Mouse (Mus musculus) midbrain, postnatal 0 days (tissue): ENCODE measurements around the gene Kif11. TPM values are rescaled to one million over a fixed set of nuclear protein-coding genes. Genes with fewer than 3 reads are reported as not detected.

Source experiments
- ATAC-seq: fragments of 200-750 bp; cut with Nextera tagmentation; 2 replicates; pipeline ENCODE4 v1.8.0; 2017; ENCODE audit warnings: moderate number of reproducible peaks, mild to moderate bottlenecking, moderate TSS enrichment, moderate library complexity; ENCODE audit not compliant: low FRiP score
- DNase-seq: peaks from one replicate; pipeline ENCODE4 v3.0.0-alpha.2; 2015; ENCODE audit warnings: low spot score
- H3K27ac ChIP-seq: fragments of 300-500 bp; sonication (generic); 2 replicates; pipeline ENCODE4 v1.5.1; 2014; ENCODE audit warnings: low read depth, mild to moderate bottlenecking, low read length, mixed read lengths
- H3K27me3 ChIP-seq: fragments of 300-500 bp; sonication (generic); 2 replicates; pipeline ENCODE4 v1.6.1; 2014; ENCODE audit warnings: low read length, control low read depth, mixed read lengths; ENCODE audit not compliant: insufficient read depth
- H3K36me3 ChIP-seq: fragments of 300-500 bp; sonication (generic); 2 replicates; pipeline ENCODE4 v1.6.1; 2014; ENCODE audit warnings: low read length, control low read depth, mixed read lengths; ENCODE audit not compliant: insufficient read depth
- H3K4me1 ChIP-seq: fragments of 300-500 bp; sonication (generic); 2 replicates; pipeline ENCODE4 v1.6.1; 2014; ENCODE audit warnings: mild to moderate bottlenecking, control low read depth, antibody characterized with exemption, low read length, mixed read lengths; ENCODE audit not compliant: insufficient read depth
- H3K4me2 ChIP-seq: fragments of 300-500 bp; sonication (generic); 2 replicates; pipeline ENCODE4 v1.6.1; 2014; ENCODE audit warnings: low read depth, mild to moderate bottlenecking, low read length, mixed read lengths; ENCODE audit not compliant: poor library complexity, severe bottlenecking
- H3K4me3 ChIP-seq: fragments of 300-500 bp; sonication (generic); 2 replicates; pipeline ENCODE4 v1.5.1; 2014; ENCODE audit warnings: low read depth, mild to moderate bottlenecking, low read length, moderate library complexity
- H3K9ac ChIP-seq: fragments of 300-500 bp; sonication (generic); replicated peaks from 2 replicates; pipeline ENCODE4 v1.6.1; 2014; ENCODE audit warnings: mild to moderate bottlenecking, low read length, moderate library complexity, mixed read lengths; ENCODE audit not compliant: poor library complexity, severe bottlenecking
- H3K9me3 ChIP-seq: fragments of 300-500 bp; sonication (generic); 2 replicates; pipeline ENCODE4 v1.6.1; 2016; ENCODE audit warnings: low read length, control low read depth
- CTCF ChIP-seq: IDR thresholded peaks from 2 replicates; pipeline ENCODE4 v1.5.1; 2016; ENCODE audit warnings: antibody characterized with exemption, mild to moderate bottlenecking
- WGBS: fragments of 180-500 bp; shearing (Covaris S2); extraction: QIAGEN DNeasy Blood & Tissue Kit; methylation state at CpG from one replicate; pipeline ENCODE4 v1.1.7; 2014; 5-methylcytosine and 5-hydroxymethylcytosine counted together
- polyA plus RNA-seq: library from polyadenylated mRNA; unstranded; fragments of >200 nt; fragmentation: Nextera tagmentation; extraction: Ambion mirVana; gene quantifications from 2 replicates; pipeline ENCODE4 v1.2.1, GENCODE M21; 2015
- total RNA-seq: library from RNA; depleted of rRNA; stranded (reverse); fragments of >200 nt; gene quantifications from 2 replicates; pipeline ENCODE4 v1.2.3, GENCODE M21; 2014

The Kif11 gene
- total and polyA plus RNA-seq, 2 experiments from 2014 or later, result 2.9 to 7.5 TPM

DNA sequence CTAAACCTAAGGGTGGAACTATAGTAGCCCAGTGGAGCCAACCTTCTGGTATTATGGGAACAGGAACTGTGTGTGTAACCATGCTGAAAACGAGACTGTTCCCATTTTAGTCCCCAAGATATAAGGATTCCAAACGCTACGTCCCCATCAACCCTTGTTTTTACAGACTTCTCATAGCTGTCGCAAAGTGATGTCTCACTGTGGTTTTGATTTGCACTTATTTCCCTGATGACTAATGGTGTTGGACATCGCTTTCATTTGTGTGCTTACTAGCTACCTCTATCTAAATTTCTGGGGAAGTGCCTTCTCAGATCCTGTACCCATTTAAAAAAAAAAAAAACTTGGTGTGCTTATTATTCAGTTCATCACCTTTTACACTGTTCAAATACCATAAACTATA lies 52.4 kb downstream of the Kif11 start:
- DNase-seq (no peak), ATAC-seq (no peak)
- TF ChIP-seq CTCF, result no peak
- Histone ChIP-seq H3K4me1 (no peaks in the 10 kb centered on the region), H3K9me3 (no peaks in the 10 kb centered on the region), H3K27me3 (peaks cover 15% of the 10 kb centered on the region), H3K27ac (no peak overlapping the region), H3K9ac (no peak overlapping the region), H3K4me3 (no peak overlapping the region), H3K36me3 (no peaks in the 10 kb centered on the region), H3K4me2 (no peak overlapping the region)
- 80% methylated on average over 5 of the region's 5 CpGs for WGBS

DNA sequence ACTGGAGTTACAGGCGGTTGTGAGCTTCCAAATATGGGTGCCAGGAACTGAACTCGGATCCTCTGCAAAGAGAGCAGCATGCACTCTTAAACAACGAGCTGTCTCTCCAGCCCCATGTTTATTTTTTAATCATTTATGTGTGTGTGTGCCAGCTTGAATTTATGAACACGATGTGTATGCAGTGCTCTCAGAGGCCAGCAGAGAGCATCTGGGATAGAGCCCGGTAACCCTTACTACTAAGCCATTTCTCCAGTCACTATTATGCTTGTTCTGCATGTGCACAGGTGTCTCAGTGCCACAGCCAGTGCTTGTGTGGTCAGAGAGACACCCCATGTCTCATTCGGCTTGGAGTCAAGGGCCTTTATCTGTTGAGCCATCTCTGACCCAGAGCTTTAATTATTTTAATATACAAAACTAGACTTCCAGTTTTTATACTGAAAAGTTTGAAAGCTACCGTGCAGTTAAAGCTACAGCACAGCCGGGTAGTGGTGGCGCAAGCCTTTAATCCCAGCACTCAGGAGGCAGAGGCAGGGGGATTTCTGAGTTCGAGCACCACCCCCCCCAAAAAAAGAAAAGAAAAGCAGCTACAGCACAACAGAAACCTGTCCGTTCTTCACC lies 55.0 kb downstream of the Kif11 start:
- Histone ChIP-seq H3K4me3 (no peak overlapping the region), H3K27me3 (peaks cover 35% of the 10 kb centered on the region), H3K9ac (no peak overlapping the region), H3K9me3 (no peaks in the 10 kb centered on the region), H3K36me3 (no peaks in the 10 kb centered on the region), H3K27ac (no peak overlapping the region), H3K4me1 (no peaks in the 10 kb centered on the region), H3K4me2 (no peak overlapping the region)
- TF ChIP-seq CTCF, result no peak
- WGBS, result 93% methylated on average over 11 of the region's 11 CpGs
- no peak for ATAC-seq
- no peak for DNase-seq

DNA sequence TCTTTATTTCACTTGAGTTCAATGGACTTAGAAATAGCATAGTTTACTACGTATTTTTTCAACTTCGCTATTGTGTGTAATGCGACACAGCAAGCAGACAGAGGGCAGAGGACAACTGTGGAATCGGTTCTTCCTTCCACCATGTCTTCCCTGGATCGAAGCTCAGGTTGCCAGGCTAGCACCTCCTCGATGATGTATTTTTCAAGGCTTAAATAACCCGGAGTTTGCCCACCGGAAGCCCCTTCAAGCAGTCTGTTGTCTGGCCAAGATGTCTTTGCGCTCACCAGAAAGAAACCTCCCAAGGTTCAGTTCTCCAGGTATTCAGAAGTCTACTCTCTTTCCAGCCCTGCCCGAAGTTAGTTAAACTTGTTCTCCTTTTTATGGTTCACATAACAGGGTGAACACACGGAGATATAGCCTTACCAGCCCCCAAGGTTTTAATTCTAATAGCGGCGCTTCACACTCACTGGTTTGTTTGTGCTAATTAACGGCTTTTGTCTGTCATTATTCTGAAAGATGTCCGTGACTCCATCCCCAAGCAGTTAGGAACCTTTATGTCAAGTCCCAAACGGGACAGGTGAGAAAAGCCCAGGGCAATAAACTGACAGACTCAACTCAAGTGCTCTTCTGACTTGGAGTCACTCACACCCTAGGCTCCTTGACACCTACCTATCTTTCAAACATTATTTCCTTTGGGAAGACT lies 56.8 kb downstream of the Kif11 start:
- DNase-seq, result no peak
- Histone ChIP-seq H3K9ac (no peak overlapping the region), H3K9me3 (no peaks in the 10 kb centered on the region), H3K4me2 (no peak overlapping the region), H3K27ac (no peak overlapping the region), H3K4me3 (no peak overlapping the region), H3K36me3 (no peaks in the 10 kb centered on the region), H3K4me1 (no peaks in the 10 kb centered on the region), H3K27me3 (peaks cover 47% of the 10 kb centered on the region)
- WGBS, result 25% methylated on average over 16 of the region's 16 CpGs
- ATAC-seq, result no peak
- TF ChIP-seq CTCF, result no peak

DNA sequence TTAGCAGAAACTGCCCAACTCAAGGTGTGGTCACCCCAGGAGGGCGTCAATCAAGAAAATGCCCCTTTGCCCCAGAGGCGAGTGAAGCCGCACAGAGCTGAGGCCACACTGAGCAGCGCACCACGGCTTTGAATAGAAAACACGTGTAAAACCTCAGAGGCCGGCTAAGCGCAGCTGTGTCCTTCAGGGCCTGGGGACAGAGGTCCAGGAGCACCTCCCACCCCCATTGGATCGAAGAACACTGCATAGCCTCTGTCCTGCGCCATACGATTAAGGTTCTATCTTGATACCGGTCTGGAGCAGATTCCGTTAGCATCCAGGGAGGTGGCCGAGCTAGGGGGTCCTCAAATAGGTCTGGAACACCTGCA lies 57.7 kb downstream of the Kif11 start:
- Histone ChIP-seq H3K4me3 (peak overlapping the region; percentile 34; the same call in 1 of the 2 replicates), H3K9ac (no peak overlapping the region)

DNA sequence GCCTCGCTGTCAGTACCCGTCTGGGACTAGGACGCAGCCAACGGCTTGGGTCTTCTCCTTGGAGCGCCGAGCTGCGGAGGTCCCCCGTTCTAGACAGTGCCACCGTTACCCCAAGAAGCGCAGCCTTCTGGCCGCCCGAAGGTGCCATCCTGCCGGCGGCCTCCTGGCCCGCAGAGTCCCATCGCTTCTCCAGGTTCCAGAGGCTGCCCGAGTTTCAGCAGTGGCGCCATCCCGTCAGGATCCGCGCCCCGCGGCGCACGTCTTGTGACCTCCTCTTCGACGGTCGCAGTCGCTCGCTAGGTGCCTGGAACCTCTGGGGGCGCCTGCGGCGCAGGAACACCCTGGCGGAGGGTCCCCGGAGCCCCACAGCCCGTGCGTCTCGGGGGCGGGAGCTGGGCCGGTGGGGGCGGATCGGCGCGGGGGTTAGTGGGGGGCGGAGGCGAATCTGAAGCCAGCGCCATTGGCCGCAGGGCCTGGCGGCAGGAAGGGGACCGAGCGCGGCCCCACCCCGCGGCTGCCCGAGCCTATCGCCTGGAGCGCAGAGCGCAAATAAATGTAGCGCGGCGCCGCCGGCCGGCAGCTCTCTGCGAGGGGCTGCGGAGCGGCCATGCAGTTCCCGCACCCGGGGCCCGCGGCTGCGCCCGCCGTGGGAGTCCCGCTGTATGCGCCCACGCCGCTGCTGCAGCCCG lies 58.2 kb downstream of the Kif11 start, which contains the start of gene Hhex:
Gene Hhex, plus strand, starts transcription at position 548 of the 689 bp plus-strand sequence.
- Histone ChIP-seq H3K4me1 (no peaks in the 10 kb centered on the region), H3K4me2 (peak within 1 kb of the TSS; percentile 44), H3K4me3 (peak within 1 kb of the TSS; percentile 34), H3K9ac (no peak within 1 kb of the TSS), H3K27ac (peak within 1 kb of the TSS; percentile 14; the same call in 1 of the 2 replicates), H3K27me3 (peaks cover 55% of the 10 kb centered on the region), H3K9me3 (no peaks in the 10 kb centered on the region), H3K36me3 (no peaks in the 10 kb centered on the region)
- TF ChIP-seq CTCF, result no peak
- under 1% methylated on average over 59 of the region's 79 CpGs for WGBS
- ATAC-seq (peak; percentile 57), DNase-seq (no peak)

More for the DNA sequence above, 57.7 kb downstream of the Kif11 start:
- Histone ChIP-seq H3K27me3 (peaks cover 49% of the 10 kb centered on the region), H3K9me3 (no peaks in the 10 kb centered on the region), H3K36me3 (no peaks in the 10 kb centered on the region), H3K4me1 (no peaks in the 10 kb centered on the region), H3K4me2 (peak overlapping the region; percentile 44; the same call in 1 of the 2 replicates), H3K27ac (no peak overlapping the region)
- no peak; the same call in 1 of the 2 replicates for ATAC-seq
- no peak for DNase-seq
- 3% methylated on average over 14 of the region's 14 CpGs for WGBS
- no peak for TF ChIP-seq CTCF
